ENCODE assay signal across 12 mouse cellular contexts in the genomic region with DNA sequence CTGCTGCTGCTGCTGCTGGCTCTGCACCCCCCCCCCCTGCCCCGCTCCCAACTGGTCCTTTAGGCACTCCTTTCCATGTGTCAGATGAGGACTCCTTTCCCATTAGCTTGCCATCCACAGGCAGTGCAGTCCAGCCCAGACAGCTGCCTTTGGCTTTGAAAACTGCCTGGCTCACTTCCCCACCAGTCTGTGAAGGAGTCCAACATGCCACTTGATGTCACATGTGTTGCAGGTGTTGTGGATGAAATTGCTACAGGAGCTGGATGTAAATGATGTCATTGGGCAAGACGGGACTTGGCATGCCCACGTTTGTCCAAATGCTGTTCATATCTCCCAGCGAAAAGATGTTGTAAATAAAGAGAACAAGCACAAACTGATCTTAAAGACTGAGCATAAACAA. TPM values are rescaled to one million over a fixed set of nuclear protein-coding genes. Genes with fewer than 3 reads are reported as not detected.
DNase-seq lines count a peak whose midpoint lies in the region; ATAC-seq and TF ChIP-seq lines count a peak whose summit lies in the region.
"Had no signal": no experiment of that assay in that cellular context is flagged by ENCODE, and none has a peak within 500 bp of the region (broad histone marks: within the 10 kb centered on the region; RNA-seq: fewer than 3 reads in every experiment).

No protein-coding gene starts in this region.

- no peaks in the 10 kb centered on the region for H3K9me3 ChIP-seq in heart, embryonic 10.5 days
- H3K9me3 ChIP-seq in kidney, embryonic 14.5 days (ENCODE audit: control insufficient read depth, low read length): no peaks in the 10 kb centered on the region
- H3K9me3 ChIP-seq: hindbrain, embryonic 15.5 days had no signal

- H3K4me1 ChIP-seq in heart, adult 2 months (ENCODE audit: control insufficient read depth, insufficient read depth, low read length): peaks cover 8% of the 10 kb centered on the region
- peaks cover 11% of the 10 kb centered on the region for H3K4me1 ChIP-seq in heart, embryonic 10.5 days
- peaks cover 2% of the 10 kb centered on the region; the same call in 1 of the 2 replicates for H3K4me1 ChIP-seq in cortical plate, adult 2 months (ENCODE audit: control insufficient read depth, insufficient read depth, low read length)
- no peaks in the 10 kb centered on the region for H3K4me1 ChIP-seq in kidney, embryonic 14.5 days (ENCODE audit: control insufficient read depth, insufficient read depth, low read length)
- H3K4me1 ChIP-seq: hindbrain, embryonic 15.5 days had no signal

- intact Hi-C loops in heart, adult 2 months (cut with DNase I): no loop called here
- intact Hi-C loops in heart, postnatal 14 days (cut with DNase I): no loop called here

- WGBS in heart, adult 2 months: 63% methylated on average over 4 of the region's 4 CpGs
- 81% methylated on average over 4 of the region's 4 CpGs for WGBS in heart, embryonic 10.5 days
- 87% methylated on average over 4 of the region's 4 CpGs for WGBS in kidney, embryonic 14.5 days

- ATAC-seq in kidney, embryonic 14.5 days (ENCODE audit: low FRiP score, low TSS enrichment): no peak
- ATAC-seq: forebrain, embryonic 14.5 days had no signal

- TF ChIP-seq CTCF in heart, adult 2 months (IDR thresholded peaks at IDR 0.05): no peak
- no peak for TF ChIP-seq CTCF in cortical plate, adult 2 months (IDR thresholded peaks at IDR 0.05; ENCODE audit: extremely low read depth, insufficient read depth, low read length)

- TF ChIP-seq EP300 in heart, adult 2 months (IDR thresholded peaks at IDR 0.05; ENCODE audit: insufficient read depth, low read depth, low read length): 0 out of 2 replicates have a peak, but pooled peaks have one; percentile 24

- no peaks in the 10 kb centered on the region for H3K27me3 ChIP-seq in heart, adult 2 months (ENCODE audit: control insufficient read depth, insufficient read depth, low read length)
- H3K27me3 ChIP-seq in heart, embryonic 10.5 days (ENCODE audit: insufficient read depth, poor library complexity, severe bottlenecking): no peaks in the 10 kb centered on the region
- no peaks in the 10 kb centered on the region for H3K27me3 ChIP-seq in kidney, embryonic 14.5 days (ENCODE audit: control insufficient read depth, insufficient read depth, low read length)
- H3K27me3 ChIP-seq: hindbrain, embryonic 15.5 days had no signal

- no peak for TF ChIP-seq POLR2A in heart, adult 2 months (IDR thresholded peaks at IDR 0.05; ENCODE audit: insufficient read depth, low read depth, low read length)
- no peak for TF ChIP-seq POLR2A in cortical plate, adult 2 months (IDR thresholded peaks at IDR 0.05; ENCODE audit: extremely low read depth, insufficient read depth, low read length)

- H3K79me2 ChIP-seq in heart, adult 2 months (replicated peaks; ENCODE audit: control insufficient read depth, insufficient read depth, low read length): no peaks in the 10 kb centered on the region

- peaks cover 10% of the 10 kb centered on the region for H3K36me3 ChIP-seq in heart, adult 2 months (ENCODE audit: control insufficient read depth, insufficient read depth, low read length)
- no peaks in the 10 kb centered on the region for H3K36me3 ChIP-seq in heart, embryonic 10.5 days
- no peaks in the 10 kb centered on the region for H3K36me3 ChIP-seq in kidney, embryonic 14.5 days (ENCODE audit: control insufficient read depth, insufficient read depth, low read length)
- H3K36me3 ChIP-seq: hindbrain, embryonic 15.5 days had no signal

- peak; percentile 45 to 68 for DNase-seq in heart, adult 2 months
- no peak for DNase-seq in heart, embryonic 10.5 days (ENCODE audit: low spot score)
- peak; percentile 45 to 59 for DNase-seq in heart, postnatal 14 days
- peak; percentile 28 to 59 for DNase-seq in lung, postnatal 4 days
- no peak for DNase-seq in cerebellum, postnatal 36 days
- DNase-seq in left cerebral cortex, adult 9 months (ENCODE audit: low spot score in 2 of 2): no peak
- DNase-seq: cerebellum, postnatal 25 days; thymus, adult 18-20 months had no signal

- peak overlapping the region; percentile 4; the same call in 1 of the 2 replicates for H3K27ac ChIP-seq in heart, adult 2 months
- H3K27ac ChIP-seq in heart, embryonic 10.5 days: no peak overlapping the region
- H3K27ac ChIP-seq in cortical plate, adult 2 months (ENCODE audit: insufficient read depth, low read length): 0 out of 2 replicates have a peak overlapping the region, but pooled peaks have one; percentile 57
- no peak overlapping the region for H3K27ac ChIP-seq in kidney, embryonic 14.5 days (ENCODE audit: low read depth, low read length)
- H3K27ac ChIP-seq: hindbrain, embryonic 15.5 days had no signal

- H3K9ac ChIP-seq in heart, adult 2 months (ENCODE audit: low read depth, low read length): no peak overlapping the region
- no peak overlapping the region for H3K9ac ChIP-seq in kidney, embryonic 14.5 days (ENCODE audit: low read depth, low read length)
- H3K9ac ChIP-seq: hindbrain, embryonic 15.5 days had no signal

- H3K4me2 ChIP-seq in kidney, embryonic 14.5 days (replicated peaks; ENCODE audit: low read depth, low read length): no peak overlapping the region
- H3K4me2 ChIP-seq: hindbrain, embryonic 15.5 days had no signal

- H3K4me3 ChIP-seq in heart, adult 2 months: no peak overlapping the region
- H3K4me3 ChIP-seq in heart, embryonic 10.5 days: no peak overlapping the region
- no peak overlapping the region for H3K4me3 ChIP-seq in cortical plate, adult 2 months (ENCODE audit: insufficient read depth, low read length)
- no peak overlapping the region for H3K4me3 ChIP-seq in kidney, embryonic 14.5 days (ENCODE audit: low read length)
- H3K4me3 ChIP-seq: hindbrain, embryonic 15.5 days had no signal

RNA-seq across cellular contexts. Expression of gene Arrdc3, which starts 56.0 kb away (rescaled TPM):
- 10 to 100 TPM; 29.3 to 30.5 TPM for total RNA-seq in heart, adult 2 months (2021)
- 25.8 and 48.4 TPM in 2 replicates for polyA plus RNA-seq in heart, adult 2 months (2012; rRNA removed)
- 52.4 and 54.2 TPM in 2 replicates for polyA plus RNA-seq in heart, embryonic 10.5 days (2016; fragmentation: Nextera tagmentation; extraction: Ambion mirVana)
- 41.8 and 50.7 TPM in 2 replicates for polyA plus RNA-seq in cortical plate, adult 2 months (2012; rRNA removed)
- total RNA-seq in heart, postnatal 14 days (2021): 10 to 100 TPM; 32.7 to 34.9 TPM
- polyA plus RNA-seq in kidney, embryonic 14.5 days (2014; fragmentation: Nextera tagmentation; extraction: Ambion mirVana): 26.8 and 61.4 TPM in 2 replicates

Comparison
In these comparisons a context has a peak if more than half of its experiments do, and no peak if none do; other contexts are left out.
1. DNase-seq: peak in heart, adult 2 months (2 of 2), heart, postnatal 14 days (2 of 2) and lung, postnatal 4 days (2 of 2); none in heart, embryonic 10.5 days (single experiment), cerebellum, postnatal 36 days (0 of 2) and left cerebral cortex, adult 9 months (0 of 2).
2. H3K27ac ChIP-seq: peak in heart, adult 2 months (single experiment) and cortical plate, adult 2 months (single experiment); none in heart, embryonic 10.5 days (single experiment) and kidney, embryonic 14.5 days (single experiment).